Mouse (Mus musculus) heart, embryonic 10.5 days (tissue): ENCODE measurements around the gene Parp16. TPM values are rescaled to one million over a fixed set of nuclear protein-coding genes. Genes with fewer than 3 reads are reported as not detected.
"Not testable (repeated sequence)": the region's sequence is repeated elsewhere in the genome, so short reads cannot be mapped to it uniquely, and the experiment has no call there.

Experiments
- DNase-seq: peaks from one replicate; pipeline ENCODE4 v3.0.0-alpha.2; 2017; ENCODE audit warnings: low spot score
- H3K27ac ChIP-seq: fragments of 300-500 bp; sonication (generic); 2 replicates; pipeline ENCODE4 v1.5.1; 2016; ENCODE audit warnings: mild to moderate bottlenecking
- H3K27me3 ChIP-seq: fragments of 300-500 bp; sonication (generic); 2 replicates; pipeline ENCODE4 v1.6.1; 2016; ENCODE audit warnings: mild to moderate bottlenecking; ENCODE audit not compliant: poor library complexity, insufficient read depth, severe bottlenecking
- H3K36me3 ChIP-seq: fragments of 300-500 bp; sonication (generic); 2 replicates; pipeline ENCODE4 v1.6.1; 2016; ENCODE audit warnings: mild to moderate bottlenecking, moderate library complexity
- H3K4me1 ChIP-seq: fragments of 300-500 bp; sonication (generic); 2 replicates; pipeline ENCODE4 v1.6.1; 2016; ENCODE audit warnings: mild to moderate bottlenecking
- H3K4me3 ChIP-seq: fragments of 300-500 bp; sonication (generic); 2 replicates; pipeline ENCODE4 v1.5.1; 2016; ENCODE audit warnings: mild to moderate bottlenecking, moderate library complexity
- H3K9me3 ChIP-seq: fragments of 300-500 bp; sonication (generic); 2 replicates; pipeline ENCODE4 v1.6.1; 2016; ENCODE audit warnings: mild to moderate bottlenecking, moderate library complexity
- WGBS: fragments of 180-500 bp; shearing (Covaris S2); methylation state at CpG from one replicate; pipeline ENCODE4 v1.1.7; 2016; 5-methylcytosine and 5-hydroxymethylcytosine counted together
- polyA plus RNA-seq: library from polyadenylated mRNA; unstranded; fragments of >200 nt; fragmentation: Nextera tagmentation; extraction: Ambion mirVana; gene quantifications from 2 replicates; pipeline ENCODE4 v1.2.1, GENCODE M21; 2016

Parp16 gene
- polyA plus RNA-seq, 1 experiment from 2014 or later = 5.8 TPM

GRCm38 (mm10) chr9:65264959-65265358 lies 69.8 kb downstream of the Parp16 start, which contains the start of gene Cilp:
Cilp (plus strand) TSS chr9:65265180.
- DNase-seq = no peak

DNA sequence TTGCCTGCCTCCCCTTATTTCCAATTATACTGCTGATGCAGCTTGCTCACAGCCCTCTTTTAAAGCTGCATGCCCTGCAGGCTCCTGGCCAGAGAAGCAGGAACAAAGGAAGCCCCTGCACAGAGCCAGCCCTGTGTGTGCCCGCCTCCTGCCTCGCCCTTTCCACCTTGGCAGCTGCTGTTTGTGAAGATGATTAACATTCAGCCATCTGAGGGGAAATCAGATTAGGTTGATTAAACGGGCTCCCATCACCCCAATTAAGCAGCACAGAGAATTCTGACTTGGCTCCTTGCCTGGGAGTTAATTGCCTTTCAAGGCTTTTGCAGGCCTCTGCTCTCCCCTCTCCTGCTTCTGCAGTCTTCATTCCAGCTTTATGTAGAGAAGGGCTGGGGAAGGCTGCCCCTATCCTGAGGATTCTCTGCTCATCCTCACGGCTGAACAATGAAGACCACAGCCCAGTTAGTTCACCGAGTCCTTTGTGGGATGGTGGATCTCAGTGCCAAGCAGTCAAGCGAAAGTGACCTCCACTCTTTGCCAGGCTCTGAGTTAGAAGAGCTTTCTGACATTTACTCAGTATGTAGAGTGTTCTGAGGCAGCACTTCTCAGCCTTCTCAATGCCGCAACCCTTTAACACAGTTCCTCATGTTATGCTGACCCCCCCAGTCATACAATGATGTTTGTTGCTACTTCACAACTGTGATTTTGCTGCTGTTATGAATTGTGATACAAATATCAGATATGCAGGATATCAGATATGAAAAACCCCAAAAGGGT lies 72.8 kb downstream of the Parp16 start:
- no peaks in the 10 kb centered on the region for H3K9me3 ChIP-seq
- H3K4me1 ChIP-seq = peaks cover 5% of the 10 kb centered on the region
- WGBS = 46% methylated on average over 7 of the region's 7 CpGs
- H3K36me3 ChIP-seq = no peaks in the 10 kb centered on the region
- DNase-seq = no peak
- H3K4me3 ChIP-seq = no peak overlapping the region
- peaks cover 15% of the 10 kb centered on the region for H3K27me3 ChIP-seq
- 0 out of 2 replicates have a peak overlapping the region, but pooled peaks have one; percentile 42 for H3K27ac ChIP-seq

More at GRCm38 (mm10) chr9:65264959-65265358, 69.8 kb downstream of the Parp16 start, which contains the start of gene Cilp:
- no peak within 1 kb of the TSS for H3K4me3 ChIP-seq
- H3K27me3 ChIP-seq = peaks cover 11% of the 10 kb centered on the region
- no peaks in the 10 kb centered on the region for H3K36me3 ChIP-seq
- whole genome bisulfite sequencing = 53% methylated on average over 5 of the region's 5 CpGs
- no peak within 1 kb of the TSS for H3K27ac ChIP-seq
- no peaks in the 10 kb centered on the region for H3K9me3 ChIP-seq
- no peaks in the 10 kb centered on the region for H3K4me1 ChIP-seq

- H3K4me1 ChIP-seq = peaks cover 5% of the 10 kb centered on the region
- no peak for DNase-seq
- 83% methylated on average over 13 of the region's 13 CpGs for WGBS
- no peak overlapping the region for H3K27ac ChIP-seq
- H3K27me3 ChIP-seq = peaks cover 14% of the 10 kb centered on the region
- H3K9me3 ChIP-seq = no peaks in the 10 kb centered on the region
- no peak overlapping the region for H3K4me3 ChIP-seq
- H3K36me3 ChIP-seq = no peaks in the 10 kb centered on the region
Observed at GRCm38 (mm10) chr9:65273048-65273809, 78.1 kb downstream of the Parp16 start.

- no peak for DNase-seq
- no peak overlapping the region for H3K27ac ChIP-seq
- no peaks in the 10 kb centered on the region for H3K36me3 ChIP-seq
- peaks cover 5% of the 10 kb centered on the region for H3K4me1 ChIP-seq
- WGBS = 72% methylated on average over 4 of the region's 4 CpGs
- no peaks in the 10 kb centered on the region for H3K9me3 ChIP-seq
- H3K4me3 ChIP-seq = no peak overlapping the region
- H3K27me3 ChIP-seq = peaks cover 14% of the 10 kb centered on the region
Observed at GRCm38 (mm10) chr9:65273873-65274272, 78.7 kb downstream of the Parp16 start.

DNA sequence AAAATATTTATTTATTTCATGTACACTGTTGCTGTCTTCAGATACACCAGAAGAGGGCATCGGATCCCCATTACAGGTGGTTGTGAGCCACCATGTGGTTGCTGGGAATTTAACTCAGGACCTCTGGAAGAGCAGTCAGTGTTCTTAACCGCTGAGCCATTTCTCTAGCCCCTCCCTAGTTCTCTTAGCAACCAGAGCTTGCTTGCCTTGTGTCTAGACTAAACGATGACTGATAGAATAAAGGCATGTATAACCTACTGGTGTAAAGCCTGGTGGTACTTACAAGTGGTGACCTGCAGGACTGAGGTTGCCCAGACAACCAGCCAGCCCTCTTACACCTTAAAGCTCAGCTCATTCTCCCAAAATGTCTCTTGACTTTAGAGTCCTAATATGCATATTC lies 79.7 kb downstream of the Parp16 start:
- not testable (repeated sequence) for H3K9me3 ChIP-seq
- 77% methylated on average over 3 of the region's 3 CpGs for WGBS

GRCm38 (mm10) chr9:65275810-65276530 lies 80.8 kb downstream of the Parp16 start:
- DNase-seq = no peak
- Histone ChIP-seq H3K9me3 (no peaks in the 10 kb centered on the region), H3K36me3 (no peaks in the 10 kb centered on the region), H3K4me3 (no peak overlapping the region), H3K27me3 (peaks cover 3% of the 10 kb centered on the region; the same call in 1 of the 2 replicates), H3K27ac (no peak overlapping the region), H3K4me1 (no peaks in the 10 kb centered on the region)
- 60% methylated on average over 4 of the region's 4 CpGs for WGBS

More for the DNA sequence above, 79.7 kb downstream of the Parp16 start:
- not testable (repeated sequence) for H3K36me3 ChIP-seq, H3K27me3 ChIP-seq, DNase-seq, H3K27ac ChIP-seq, H3K4me1 ChIP-seq, H3K4me3 ChIP-seq

GRCm38 (mm10) chr9:65281536-65282151 lies 86.5 kb downstream of the Parp16 start:
- no peak for DNase-seq
- 69% methylated on average over 5 of the region's 5 CpGs for WGBS
- Histone ChIP-seq H3K4me1 (no peaks in the 10 kb centered on the region), H3K36me3 (no peaks in the 10 kb centered on the region), H3K27ac (no peak overlapping the region), H3K27me3 (no peaks in the 10 kb centered on the region), H3K4me3 (no peak overlapping the region), H3K9me3 (no peaks in the 10 kb centered on the region)

- Histone ChIP-seq H3K9me3 (no peaks in the 10 kb centered on the region), H3K4me1 (no peaks in the 10 kb centered on the region), H3K4me3 (no peak overlapping the region), H3K27ac (no peak overlapping the region), H3K36me3 (no peaks in the 10 kb centered on the region), H3K27me3 (no peaks in the 10 kb centered on the region)
- DNase-seq = no peak
- 1% methylated on average over 3 of the region's 3 CpGs for WGBS
Observed at GRCm38 (mm10) chr9:65283301-65283700, 88.1 kb downstream of the Parp16 start.

DNA sequence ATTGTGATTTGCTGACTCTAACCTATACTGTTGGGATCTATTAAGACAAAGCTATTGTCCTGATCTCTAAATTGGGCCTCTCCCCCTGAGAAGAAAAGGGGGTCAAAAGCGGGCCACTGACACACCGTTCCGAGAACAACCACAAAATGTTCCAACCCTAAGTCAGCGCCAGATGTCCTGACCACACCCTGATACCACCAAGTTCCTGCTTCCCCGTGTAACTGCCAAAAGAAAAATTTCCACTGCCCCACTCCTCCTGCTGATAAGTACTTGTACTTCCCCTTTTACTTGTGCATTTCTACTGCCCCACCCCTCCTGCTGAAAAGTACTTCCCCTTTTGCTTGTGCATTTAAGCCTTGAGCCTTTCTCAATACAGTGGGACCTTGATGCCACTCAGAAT lies 93.1 kb downstream of the Parp16 start:
- not testable (repeated sequence) for H3K36me3 ChIP-seq, H3K4me3 ChIP-seq, H3K27ac ChIP-seq, DNase-seq, H3K4me1 ChIP-seq, H3K27me3 ChIP-seq, H3K9me3 ChIP-seq
- 73% methylated on average over 5 of the region's 5 CpGs for WGBS

Other genes starting within 250 kb of the Parp16 start
- gene Slc24a1, start 243.7 kb upstream of the Parp16 start, polyA plus RNA-seq = 0.08 and 0.09 TPM in 2 replicates
- 55.4 and 58.3 TPM in 2 replicates for gene Ints14, start 234.4 kb upstream of the Parp16 start, polyA plus RNA-seq
- 67.6 and 78.7 TPM in 2 replicates for gene Hacd3, start 173.7 kb upstream of the Parp16 start, polyA plus RNA-seq
- gene Dpp8, start 162.9 kb upstream of the Parp16 start, polyA plus RNA-seq = 35.2 and 36.2 TPM in 2 replicates
- gene Igdcc4, start 93.9 kb upstream of the Parp16 start, polyA plus RNA-seq = 7.5 and 10.8 TPM in 2 replicates
- 26.8 and 65.0 TPM in 2 replicates for gene Igdcc3, start 54.2 kb upstream of the Parp16 start, polyA plus RNA-seq
- gene Cilp, start 69.8 kb downstream of the Parp16 start, polyA plus RNA-seq = not detected in 2 replicates
- 43.0 and 43.5 TPM in 2 replicates for gene Clpx, start 98.9 kb downstream of the Parp16 start, polyA plus RNA-seq
- gene Pdcd7, start 150.8 kb downstream of the Parp16 start, polyA plus RNA-seq = 5.6 and 7.8 TPM in 2 replicates
- gene Ubap1l, start 165.7 kb downstream of the Parp16 start, polyA plus RNA-seq = 0.27 and 0.38 TPM in 2 replicates
- 1.4 and 2.1 TPM in 2 replicates for gene Kbtbd13, start 196.3 kb downstream of the Parp16 start, polyA plus RNA-seq
- 1.9 and 3.9 TPM in 2 replicates for gene Rasl12, start 203.2 kb downstream of the Parp16 start, polyA plus RNA-seq
- not detected in 2 replicates for gene Slc51b, start 227.6 kb downstream of the Parp16 start, polyA plus RNA-seq
- gene Mtfmt, start 240.4 kb downstream of the Parp16 start, polyA plus RNA-seq = 14.7 and 17.3 TPM in 2 replicates